Mouse (Mus musculus) embryonic stem cell, embryonic (primary cell): Measurements from ENCODE around the gene Cdh12.
"Not testable (repeated sequence)": the region's sequence is repeated elsewhere in the genome, so short reads cannot be mapped to it uniquely, and the experiment has no call there.

Experiments used
- CTCF ChIA-PET, 4 experiments: fragments of 300-600 bp in 2 of 4; fragments of 350-600 bp in 2 of 4; sonication (Branson Sonifier 250); formaldehyde crosslinking; loops; one replicate each; lab custom pipeline; 2022; ENCODE audit warnings: inconsistent platforms in 2 of 4; lab: Charles Lee
- POLR2A ChIA-PET, 4 experiments: fragments of 300-600 bp in 2 of 4; fragments of 350-600 bp in 2 of 4; sonication (Branson Sonifier 250); formaldehyde crosslinking; loops; one replicate each; lab custom pipeline; 2022; ENCODE audit warnings: antibody characterized with exemption in 4 of 4, inconsistent platforms in 1 of 4; lab: Charles Lee

Cdh12 gene

DNA sequence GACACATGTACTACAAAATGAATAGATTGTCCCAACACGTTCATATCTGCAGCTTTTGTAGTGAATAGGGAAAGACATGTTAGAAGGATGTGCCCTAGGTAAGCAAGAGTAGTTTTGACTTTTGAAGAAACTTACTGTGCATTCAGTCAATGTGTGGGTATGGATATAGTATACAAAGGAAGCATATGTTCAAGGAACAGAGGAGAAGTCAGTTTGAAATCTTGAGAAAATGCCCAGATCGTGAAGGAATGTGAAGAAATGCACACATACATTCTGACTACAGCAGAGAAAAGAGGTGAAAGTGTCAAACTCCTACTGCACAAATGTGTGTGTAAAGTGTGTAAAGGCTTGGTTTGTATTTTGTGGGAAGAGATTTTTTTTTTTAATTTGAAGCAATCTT lies 812.3 kb downstream of the Cdh12 start:
- CTCF ChIA-PET, result no interaction called here
- POLR2A ChIA-PET, result no interaction called here

DNA sequence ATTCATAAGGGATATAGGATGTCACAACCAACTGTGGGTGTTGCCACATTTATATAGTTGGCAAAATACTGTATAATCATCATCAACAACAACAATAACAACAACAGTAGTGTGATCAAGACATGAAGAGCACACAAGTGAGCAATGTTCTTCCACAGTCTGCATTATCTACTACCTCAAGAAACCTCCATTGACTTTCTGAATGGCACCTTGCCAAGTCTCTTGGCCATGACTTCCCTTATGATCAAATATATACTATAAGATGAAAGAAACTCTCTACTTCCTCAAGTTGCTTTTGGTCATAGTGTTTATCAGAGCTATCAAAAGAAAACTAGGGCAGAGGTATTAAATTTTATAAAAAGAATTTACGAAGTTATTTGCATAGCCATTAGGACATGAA lies 820.8 kb downstream of the Cdh12 start:
- ChIA-PET CTCF (no interaction called here), POLR2A (no interaction called here)

DNA sequence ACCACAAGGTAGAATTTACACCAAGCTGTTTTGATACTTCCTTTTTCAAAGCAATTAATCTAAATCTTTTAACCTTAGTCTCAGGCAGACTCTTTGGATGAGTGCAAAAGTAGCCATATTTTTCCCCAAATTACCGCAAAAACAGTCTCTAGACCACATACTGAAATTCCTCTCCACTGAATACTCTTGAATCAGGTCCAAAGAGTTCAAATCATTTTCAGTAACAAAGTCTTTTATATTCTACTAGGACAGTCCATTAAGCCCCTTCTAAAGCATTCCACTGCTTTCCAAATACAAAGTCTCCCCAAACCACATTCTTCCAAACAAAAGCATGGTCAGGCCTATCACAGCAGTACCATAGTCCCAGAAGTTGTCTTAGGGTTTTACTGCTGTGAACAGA lies 848.0 kb downstream of the Cdh12 start:
- POLR2A ChIA-PET, result interaction anchor here in 1 of 4 experiments (0.7 kb wide), 1 partner anchor 166 kb away, joined by 5 read pairs; no protein-coding TSS in a partner anchor
- CTCF ChIA-PET, result no interaction called here

DNA sequence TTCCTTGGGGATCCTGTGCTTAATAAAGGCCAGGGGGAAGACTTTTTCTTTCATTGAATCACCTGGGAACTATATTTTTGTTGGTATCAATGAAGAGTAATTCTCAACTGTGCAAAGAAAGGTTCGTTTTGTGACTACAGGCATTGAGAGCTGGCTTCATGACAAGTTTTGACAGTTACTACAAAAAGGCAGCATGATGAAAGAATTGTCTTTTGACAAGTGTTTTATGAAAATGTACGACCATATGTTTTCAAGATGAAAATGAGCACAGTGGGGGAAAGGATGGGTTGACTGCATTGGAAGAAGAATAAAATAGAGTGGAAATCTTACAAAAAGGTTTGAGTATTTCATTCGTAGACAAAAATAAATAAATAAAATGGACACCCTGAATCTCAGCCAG lies 866.4 kb downstream of the Cdh12 start:
- CTCF ChIA-PET, result no interaction called here
- POLR2A ChIA-PET, result no interaction called here

DNA sequence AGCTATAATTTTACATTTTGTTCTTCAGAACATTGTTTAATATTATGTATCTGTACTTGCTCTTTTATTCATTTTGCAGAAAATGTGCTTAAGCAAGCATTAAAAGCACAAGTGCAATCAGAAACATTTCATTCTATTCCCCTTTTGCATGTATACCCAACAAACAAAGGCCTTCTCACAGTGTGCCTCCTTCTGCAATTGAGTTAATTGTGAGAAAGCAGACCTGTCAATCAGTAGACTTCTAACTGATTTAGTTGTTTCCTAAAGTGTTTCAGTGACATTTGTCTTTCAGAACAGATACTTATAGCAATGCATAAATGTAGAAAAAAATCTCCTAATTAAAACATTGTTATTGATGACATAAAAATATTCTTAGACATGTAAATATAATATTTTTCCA lies 894.8 kb downstream of the Cdh12 start:
- CTCF ChIA-PET, result no interaction called here
- POLR2A ChIA-PET, result no interaction called here

DNA sequence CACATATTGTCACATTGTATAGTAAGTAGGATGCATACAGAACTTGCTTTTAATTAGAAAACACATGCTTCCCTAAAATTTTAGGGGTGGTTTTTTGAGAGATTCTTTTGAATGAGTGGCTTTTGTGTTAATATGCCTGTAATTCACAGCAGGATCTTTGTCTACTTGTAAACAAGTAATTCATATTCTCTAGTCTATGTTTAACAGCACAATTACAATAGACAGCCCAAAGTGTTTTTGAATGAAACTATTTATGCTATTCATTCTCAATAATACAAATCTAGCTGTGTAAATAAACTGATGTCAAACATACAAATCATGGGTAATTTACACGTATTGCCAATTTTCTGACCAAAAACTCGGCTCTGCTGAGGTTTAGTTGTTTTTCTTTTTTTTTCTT lies 895.3 kb downstream of the Cdh12 start:
- ChIA-PET CTCF (no interaction called here), POLR2A (no interaction called here)

DNA sequence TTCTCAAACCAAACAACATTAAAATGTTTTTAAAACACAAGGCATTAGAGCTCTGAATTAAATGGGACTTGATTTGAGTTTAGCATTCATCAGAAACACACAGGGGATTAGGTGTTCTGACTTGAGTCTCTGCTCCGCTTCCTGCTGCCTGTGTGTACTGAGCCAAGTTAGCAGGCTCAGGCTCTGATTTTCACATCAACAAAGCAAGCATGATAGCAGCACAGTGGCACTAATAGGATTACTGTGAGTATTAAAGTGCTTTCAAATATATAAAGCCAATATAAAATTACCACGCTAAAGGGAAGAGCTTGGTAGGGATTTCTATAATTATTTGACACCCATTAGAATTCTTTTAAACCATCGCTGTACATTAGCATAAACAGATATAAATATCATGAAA lies 895.7 kb downstream of the Cdh12 start:
- POLR2A ChIA-PET, result no interaction called here
- CTCF ChIA-PET, result no interaction called here

DNA sequence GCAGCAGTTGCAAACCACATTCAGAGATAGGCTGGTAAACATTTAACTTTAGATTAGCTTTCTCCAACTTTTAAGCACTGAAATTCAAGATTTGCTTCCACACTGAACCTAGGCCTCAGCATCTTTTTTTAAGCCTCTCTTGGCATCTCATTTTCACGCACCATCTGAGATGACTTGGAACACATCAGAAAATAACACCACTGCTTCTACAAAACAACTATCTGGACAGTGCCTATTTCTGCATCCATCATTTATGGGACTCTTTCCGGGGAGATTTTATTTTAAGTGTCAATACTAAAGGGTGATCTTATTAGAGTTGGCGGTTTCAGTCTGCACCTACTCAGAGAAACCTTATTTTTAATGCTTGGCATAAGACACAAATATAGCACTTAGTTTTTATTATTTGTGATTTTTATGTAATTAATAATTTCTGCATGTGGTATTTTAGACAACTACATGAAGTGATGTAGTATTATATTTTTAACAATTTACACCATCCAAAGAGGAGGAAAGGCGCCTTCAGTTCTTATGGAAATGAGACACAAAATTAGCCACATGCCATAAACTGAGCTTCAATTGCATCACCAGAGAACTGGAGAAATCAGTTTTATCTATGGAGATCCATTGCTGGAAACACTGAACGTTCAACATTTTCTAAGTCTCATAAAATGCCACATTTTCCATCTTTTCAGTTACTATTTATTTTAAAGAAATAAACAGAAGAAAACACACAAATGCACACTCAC lies 906.5 kb downstream of the Cdh12 start:
- ChIA-PET POLR2A (interaction anchor here in 1 of 4 experiments (1.1 kb wide), 1 partner anchor 11 kb away, joined by 3 read pairs; no protein-coding TSS in a partner anchor), CTCF (no interaction called here)

DNA sequence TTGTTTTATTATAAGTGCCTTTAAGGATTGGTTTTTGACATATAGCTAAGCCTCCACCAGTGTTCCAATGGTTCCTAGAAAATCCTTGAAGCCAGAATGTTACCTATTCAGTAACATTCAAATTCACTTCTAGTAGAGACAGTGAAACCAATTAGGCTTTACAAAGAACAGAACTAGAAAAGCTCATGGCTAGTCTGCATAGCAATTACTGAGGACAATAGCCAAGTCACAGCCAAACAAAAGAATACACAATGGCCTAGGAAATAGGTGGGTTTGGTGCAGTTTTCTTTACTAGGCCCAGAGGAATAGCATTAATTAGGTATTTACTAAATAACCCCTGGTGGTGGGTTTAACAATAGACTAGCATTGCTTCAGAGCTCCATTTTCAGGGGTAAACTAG lies 917.3 kb downstream of the Cdh12 start:
- ChIA-PET CTCF (no interaction called here), POLR2A (interaction anchor here in 1 of 4 experiments (0.9 kb wide), 1 partner anchor 10 kb away, joined by 3 read pairs; no protein-coding TSS in a partner anchor)

DNA sequence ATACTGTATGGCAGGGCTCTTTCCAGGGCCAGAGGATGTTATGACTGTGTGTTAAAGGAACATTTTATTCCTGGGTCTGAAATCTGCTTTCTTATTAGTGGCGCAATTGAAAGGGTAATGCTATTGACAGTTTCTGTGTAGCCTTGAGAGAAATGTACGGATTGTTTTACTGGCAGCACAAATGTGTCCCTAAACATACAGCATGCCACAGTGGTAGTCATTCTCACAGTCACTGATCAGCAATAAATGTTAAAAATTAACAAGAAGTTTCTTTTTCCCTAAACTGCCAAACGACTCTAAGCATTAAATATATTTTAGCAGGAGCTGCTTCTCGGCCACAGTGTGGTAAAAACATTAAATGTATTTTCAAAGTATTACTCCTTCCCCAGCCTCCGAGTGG lies 926.4 kb downstream of the Cdh12 start:
- POLR2A ChIA-PET, result no interaction called here
- CTCF ChIA-PET, result interaction anchor here in 1 of 4 experiments (0.6 kb wide), 1 partner anchor 114 kb away, joined by 5 read pairs; no protein-coding TSS in a partner anchor

DNA sequence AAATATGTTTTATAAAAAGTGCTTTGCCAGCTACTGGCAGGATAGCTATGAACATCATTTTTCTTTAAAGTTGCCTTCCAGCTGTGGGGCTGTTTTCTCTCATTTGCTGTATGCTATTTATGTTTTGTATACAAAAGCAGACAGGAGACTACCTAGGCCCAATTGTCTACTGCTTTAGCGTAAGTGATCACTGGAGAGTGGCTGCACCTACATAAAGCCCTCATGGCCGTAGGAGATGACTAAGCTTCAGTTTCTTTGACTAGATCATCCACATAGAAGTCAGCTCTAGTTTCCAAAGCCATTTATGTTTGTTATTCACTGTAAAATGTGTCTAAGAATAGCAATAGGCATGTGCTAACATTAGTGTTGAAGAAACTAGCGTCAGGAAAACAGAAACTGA lies 926.8 kb downstream of the Cdh12 start:
- CTCF ChIA-PET, result interaction anchor here in 1 of 4 experiments (0.6 kb wide), 1 partner anchor 114 kb away, joined by 5 read pairs; no protein-coding TSS in a partner anchor

DNA sequence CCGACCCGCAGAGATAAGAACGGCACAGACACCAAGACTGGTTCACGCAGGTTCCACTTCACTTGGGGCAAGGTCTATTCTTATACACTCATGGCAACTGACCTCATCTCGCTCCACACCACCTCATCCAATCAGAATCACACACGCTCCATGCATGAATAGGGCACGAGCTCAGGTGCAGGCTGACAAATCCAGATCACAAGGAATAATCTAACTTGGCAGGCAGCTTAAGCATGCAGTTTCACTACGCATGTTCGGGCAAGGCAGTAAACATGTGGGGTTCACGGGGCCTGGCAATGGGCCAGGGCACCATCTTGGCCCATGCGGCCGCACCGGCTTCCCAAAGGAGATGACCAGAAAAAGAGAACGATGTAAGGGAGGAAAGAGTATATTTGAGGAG lies 942.4 kb downstream of the Cdh12 start:
- CTCF ChIA-PET, POLR2A ChIA-PET: not testable (repeated sequence)

More for the DNA sequence above, 926.8 kb downstream of the Cdh12 start:
- POLR2A ChIA-PET, result no interaction called here

DNA sequence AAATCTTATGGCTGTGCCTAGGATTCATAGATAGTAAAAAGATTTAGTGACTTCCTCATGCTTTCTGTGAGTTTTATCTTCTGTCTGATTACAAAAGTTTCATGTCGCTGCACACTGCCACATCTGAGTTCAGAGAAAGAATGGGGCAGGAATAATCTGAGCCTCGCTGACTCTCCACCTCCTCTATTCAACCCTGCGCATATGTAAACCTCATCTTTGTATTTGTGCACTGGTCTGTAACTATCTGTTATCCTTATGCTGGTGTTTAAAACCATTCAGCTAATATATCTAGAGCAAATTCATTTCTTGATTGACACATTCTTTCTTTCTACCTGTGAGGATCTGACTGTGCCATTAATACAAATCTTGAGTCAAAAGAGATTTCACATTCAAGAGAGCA lies 944.0 kb downstream of the Cdh12 start:
- POLR2A ChIA-PET, result no interaction called here
- CTCF ChIA-PET, result no interaction called here

DNA sequence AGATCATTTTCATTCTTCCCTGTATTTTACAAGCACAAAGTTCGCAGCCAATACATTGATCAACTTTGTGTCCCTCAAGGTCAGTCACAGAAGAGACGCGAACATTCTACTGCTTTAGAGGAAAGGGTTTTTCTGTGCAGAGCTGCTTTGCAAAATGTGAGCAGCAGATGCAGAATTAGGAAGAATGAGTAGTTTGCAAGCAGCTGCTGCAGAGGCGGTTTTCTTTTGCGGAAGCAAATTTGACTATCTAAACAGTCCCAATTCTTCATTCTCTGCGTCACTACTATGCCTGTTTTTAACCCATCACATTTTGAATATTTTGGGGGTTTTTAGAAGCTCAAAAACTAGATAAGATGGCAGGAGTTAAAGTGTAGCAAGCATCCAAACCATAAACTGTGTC lies 956.1 kb downstream of the Cdh12 start:
- ChIA-PET CTCF (interaction anchor here in 1 of 4 experiments (0.6 kb wide), 1 partner anchor 296 kb away, joined by 3 read pairs; no protein-coding TSS in a partner anchor), POLR2A (no interaction called here)

DNA sequence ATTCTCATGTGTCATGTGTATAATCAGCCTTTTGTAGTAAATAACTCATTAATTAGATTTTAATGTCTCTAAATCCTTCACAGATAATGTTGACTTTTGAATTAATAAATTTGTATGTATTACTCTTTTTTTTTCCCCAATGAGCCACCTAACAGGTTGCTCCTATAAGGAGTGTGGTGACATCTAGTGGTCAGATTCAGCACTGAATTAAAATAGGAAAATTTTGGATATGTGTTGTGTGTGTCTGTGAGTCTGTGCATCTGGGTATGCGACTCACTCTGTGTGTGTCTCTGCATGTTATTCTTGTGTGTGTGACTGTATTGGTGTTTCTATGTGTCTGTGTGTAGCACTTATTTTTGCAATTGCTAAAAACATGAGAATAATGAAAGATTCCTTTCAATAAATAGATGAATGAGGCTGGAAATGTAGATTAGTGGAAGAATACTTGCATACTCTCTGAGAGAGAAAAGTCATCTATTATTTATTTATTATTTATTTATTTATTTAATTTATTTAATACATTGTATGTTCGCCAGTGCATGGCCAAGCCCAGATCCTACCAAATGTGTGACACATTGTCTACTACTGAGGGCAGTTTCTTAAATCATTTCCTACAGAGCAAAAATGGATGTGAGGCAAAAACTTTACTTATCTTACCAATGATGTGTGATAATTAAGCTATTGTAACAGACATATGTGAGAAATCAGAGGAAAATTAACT lies 958.4 kb downstream of the Cdh12 start:
- CTCF ChIA-PET, result interaction anchor here in 1 of 4 experiments (1.2 kb wide), 1 partner anchor 298 kb away, joined by 4 read pairs; no protein-coding TSS in a partner anchor
- POLR2A ChIA-PET, result no interaction called here

DNA sequence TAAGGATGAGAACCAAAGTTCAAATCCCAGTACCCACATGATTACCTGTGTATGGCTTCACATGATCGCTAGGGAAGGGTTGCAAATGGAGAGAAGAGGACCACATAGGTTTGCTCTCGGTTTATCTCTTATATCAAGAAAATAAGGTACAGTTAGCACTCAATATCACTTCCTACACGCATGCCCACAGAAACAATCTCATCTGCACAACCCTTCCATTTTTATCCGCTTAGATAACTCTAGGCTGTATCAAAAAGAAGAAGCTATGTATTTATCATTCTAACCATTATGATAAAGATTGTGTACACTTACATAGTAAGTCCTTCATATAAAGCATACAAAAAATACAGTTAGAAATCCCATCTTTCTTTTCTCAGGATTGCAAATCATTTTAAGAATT lies 988.3 kb downstream of the Cdh12 start:
- ChIA-PET POLR2A (no interaction called here), CTCF (no interaction called here)

DNA sequence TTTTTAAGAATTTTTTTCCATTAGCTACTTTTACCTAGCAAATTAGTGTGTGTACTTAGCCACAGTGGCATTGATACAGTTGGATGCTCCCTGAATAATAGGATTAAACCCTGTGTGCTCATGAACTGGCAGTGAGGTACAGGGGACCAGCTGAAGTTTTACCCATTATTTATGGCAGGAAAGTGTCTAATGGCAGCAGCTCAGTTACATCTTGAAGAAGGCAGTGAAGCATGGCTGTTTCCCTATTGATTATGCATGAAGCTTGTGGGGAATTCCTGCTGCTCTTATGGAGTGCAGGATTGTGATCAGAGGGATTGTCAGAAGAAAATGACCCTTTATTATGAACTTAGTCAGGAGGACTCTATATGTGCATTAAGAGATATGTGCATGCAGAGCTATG lies 988.9 kb downstream of the Cdh12 start:
- ChIA-PET CTCF (no interaction called here), POLR2A (no interaction called here)

DNA sequence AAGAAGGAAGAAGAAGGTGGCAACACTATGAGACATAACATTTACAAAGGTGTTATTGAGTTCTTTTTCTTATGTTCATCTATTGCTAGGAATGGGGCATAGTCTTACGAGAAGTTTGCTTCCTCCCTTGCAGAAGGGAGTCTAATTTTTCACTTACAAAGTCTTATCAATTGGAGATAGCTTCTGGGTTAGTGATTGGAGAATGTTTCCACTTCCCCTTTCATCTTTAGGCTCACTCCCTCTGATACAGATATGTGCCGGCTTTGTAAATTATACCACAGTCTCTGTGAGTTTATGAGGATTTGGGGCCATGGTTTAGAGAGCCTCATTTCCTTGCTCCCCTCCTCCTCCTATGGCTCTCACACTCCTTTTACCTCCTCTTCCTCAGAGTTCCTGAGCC lies 1009.0 kb downstream of the Cdh12 start:
- POLR2A ChIA-PET, result no interaction called here
- CTCF ChIA-PET, result no interaction called here

DNA sequence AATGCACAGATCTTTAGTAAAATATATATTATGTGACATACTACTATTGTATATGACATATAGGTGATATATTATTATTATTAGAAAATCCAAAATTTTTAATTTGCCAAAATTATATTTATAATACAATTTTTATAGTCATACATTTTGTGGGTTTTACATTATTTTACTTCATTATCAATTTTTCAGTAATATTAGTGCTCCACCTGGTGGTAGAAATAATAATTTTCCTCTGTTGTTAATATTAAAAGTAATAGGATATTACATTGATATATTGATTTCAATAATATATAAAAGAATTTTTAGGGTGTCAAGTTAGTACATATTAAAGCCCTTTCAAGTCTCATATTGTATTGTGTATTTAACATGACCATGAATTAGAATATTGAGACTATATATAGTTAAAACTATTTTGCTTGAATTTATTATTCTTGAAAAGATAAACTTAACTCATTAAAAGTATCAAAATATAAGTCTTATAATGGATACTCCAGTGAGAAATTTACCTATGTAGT lies 1070.3 kb downstream of the Cdh12 start:
- ChIA-PET POLR2A (no interaction called here), CTCF (no interaction called here)

DNA sequence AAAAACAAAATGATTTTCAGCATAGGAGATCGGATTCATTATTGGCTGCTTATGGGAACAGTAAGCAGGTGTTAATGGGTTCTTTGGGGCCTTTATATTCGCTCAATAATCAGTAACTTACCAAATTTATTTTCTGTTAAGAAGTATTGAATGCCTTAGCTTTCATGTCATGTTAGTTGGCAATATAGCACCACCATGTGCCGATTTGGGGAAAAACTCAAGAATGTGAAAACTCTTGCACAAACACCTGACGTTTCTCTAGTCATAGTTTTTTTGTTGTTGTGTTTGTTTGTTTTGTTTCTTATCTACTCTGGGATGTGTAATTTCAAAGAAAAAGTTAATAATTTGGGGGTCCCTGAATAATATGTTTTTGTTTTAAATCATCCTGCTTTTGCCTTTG lies 1081.7 kb downstream of the Cdh12 start:
- ChIA-PET CTCF (no interaction called here), POLR2A (no interaction called here)
